Mouse (Mus musculus) ES-E14 (cell line): Measurements from ENCODE around the gene Cdh22. TPM values are rescaled to one million over a fixed set of nuclear protein-coding genes. Genes with fewer than 3 reads are reported as not detected.

ENCODE experiments used
- DNase-seq: peaks from one replicate; pipeline ENCODE4 v3.0.0-alpha.2; 2013; ENCODE audit warnings: low read depth, low spot score
- H3K27ac ChIP-seq: 2 replicates; pipeline ENCODE4 v1.5.1; 2012; ENCODE audit warnings: low read depth, mild to moderate bottlenecking, low read length, moderate library complexity, mixed read lengths; ENCODE audit not compliant: poor library complexity, insufficient read depth, severe bottlenecking
- H3K36me3 ChIP-seq: 2 replicates; pipeline ENCODE4 v1.6.1; 2012; ENCODE audit warnings: mild to moderate bottlenecking, low read length, moderate library complexity, mixed read lengths; ENCODE audit not compliant: control insufficient read depth, poor library complexity, insufficient read depth, severe bottlenecking
- H3K4me1 ChIP-seq, 2 experiments: fragments of 150-350 bp in 1 of 2; sonication (generic) in 1 of 2; 2 replicates each; pipeline ENCODE4 v1.6.1; 2012; ENCODE audit warnings: low read length in 2 of 2, mild to moderate bottlenecking in 1 of 2, mixed read lengths in 1 of 2; ENCODE audit not compliant: control insufficient read depth in 2 of 2, insufficient read depth in 2 of 2, poor library complexity in 1 of 2
- H3K4me3 ChIP-seq, 2 experiments: fragments of 150-350 bp in 1 of 2; sonication (generic) in 1 of 2; 2 replicates each; pipeline ENCODE4 v1.5.1; 2012; ENCODE audit warnings: low read length in 2 of 2, low read depth in 1 of 2, mild to moderate bottlenecking in 1 of 2, mixed read lengths in 1 of 2; ENCODE audit not compliant: insufficient read depth in 1 of 2, poor library complexity in 1 of 2, severe bottlenecking in 1 of 2
- H3K9ac ChIP-seq: 2 replicates; pipeline ENCODE4 v1.6.1; 2012; ENCODE audit warnings: low read depth, mild to moderate bottlenecking, low read length, mixed read lengths; ENCODE audit not compliant: poor library complexity, insufficient read depth, severe bottlenecking
- H3K9me3 ChIP-seq: fragments of 150-350 bp; sonication (generic); 2 replicates; pipeline ENCODE4 v1.6.1; 2012; ENCODE audit warnings: low read depth, mild to moderate bottlenecking, low read length; ENCODE audit not compliant: control insufficient read depth, insufficient read depth
- CHD2 ChIP-seq: IDR thresholded peaks from 2 replicates; pipeline ENCODE4 v1.6.1; 2014; ENCODE audit warnings: mild to moderate bottlenecking, low read depth, low read length, inconsistent platforms
- HCFC1 ChIP-seq: IDR thresholded peaks from 2 replicates; pipeline ENCODE4 v1.6.1; 2012; ENCODE audit warnings: low read length, inconsistent platforms, borderline replicate concordance; ENCODE audit not compliant: insufficient read depth
- MAFK ChIP-seq: IDR thresholded peaks from 2 replicates; pipeline ENCODE4 v1.6.1; 2014; ENCODE audit warnings: mild to moderate bottlenecking, low read depth, low read length, inconsistent platforms; ENCODE audit not compliant: insufficient read depth
- ZC3H11A ChIP-seq: IDR thresholded peaks from 2 replicates; pipeline ENCODE4 v1.6.1; 2012; ENCODE audit warnings: low read depth, mild to moderate bottlenecking, inconsistent platforms, low read length, borderline replicate concordance
- ZNF384 ChIP-seq: IDR thresholded peaks from 2 replicates; pipeline ENCODE4 v1.6.1; 2012; ENCODE audit warnings: low read depth, low read length, inconsistent platforms
- in situ Hi-C, 2 experiments: fragments of 600-800 bp; cut with MboI; formaldehyde crosslinking; loops; one replicate each; pipeline ENCODE4 v1.15.1; 2025; ENCODE audit warnings: low sequenced_read_pairs in 2 of 2, inconsistent platforms in 1 of 2; ENCODE audit not compliant: unreplicated experiment in 2 of 2
- total RNA-seq: library from RNA; depleted of rRNA; stranded (reverse); fragments of 300-350 nt; gene quantifications from 2 replicates; pipeline ENCODE4 v1.2.3, GENCODE M21; 2012

Gene Cdh22
- total RNA-seq, 1 experiment: 0.13 TPM

DNA sequence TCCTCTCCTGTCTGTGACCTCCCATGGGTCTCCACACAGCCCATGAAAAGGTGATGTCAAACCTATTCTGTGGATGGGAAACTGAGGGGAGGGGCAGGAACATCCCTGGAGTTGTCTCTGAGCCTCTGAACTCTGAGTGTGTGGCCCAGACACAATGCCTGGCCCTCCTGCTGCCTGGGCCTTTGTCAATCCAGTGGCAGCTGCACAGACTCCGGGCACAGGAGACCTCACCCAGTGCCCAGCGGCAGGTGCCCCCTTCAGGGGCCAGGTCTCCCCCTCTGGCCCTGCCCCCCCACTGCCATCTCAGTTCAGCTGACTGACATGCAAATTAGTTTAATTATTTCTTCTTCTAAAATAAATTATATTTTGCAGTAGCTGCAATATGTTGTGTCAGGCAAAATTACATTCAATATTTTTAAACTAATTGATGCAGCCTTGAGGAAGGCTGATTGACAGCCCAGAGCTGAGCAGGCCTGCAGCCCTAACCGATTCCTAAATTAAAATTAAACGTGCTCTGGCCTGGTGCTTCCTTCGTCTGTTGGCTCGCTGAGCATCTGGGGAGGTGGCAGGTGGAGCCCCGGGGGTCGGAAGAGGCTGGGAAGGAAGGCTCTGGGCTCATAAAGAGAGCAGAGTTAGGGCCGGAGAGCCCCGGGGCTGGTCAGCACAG is 107.6 kb downstream of the Cdh22 start:
- H3K36me3 ChIP-seq: no peaks in the 10 kb centered on the region
- TF ChIP-seq MAFK (no peak), ZC3H11A (no peak)
- no peaks in the 10 kb centered on the region for H3K9me3 ChIP-seq
- H3K27ac ChIP-seq: no peak overlapping the region
- DNase-seq: no peak
- peaks cover 1 to 2% of the 10 kb centered on the region in 2 experiments; a peak in 1 of 4 replicates for H3K4me1 ChIP-seq
- no peak overlapping the region for H3K9ac ChIP-seq
- no peak overlapping the region for H3K4me3 ChIP-seq
- in situ Hi-C loops: no loop called here

DNA sequence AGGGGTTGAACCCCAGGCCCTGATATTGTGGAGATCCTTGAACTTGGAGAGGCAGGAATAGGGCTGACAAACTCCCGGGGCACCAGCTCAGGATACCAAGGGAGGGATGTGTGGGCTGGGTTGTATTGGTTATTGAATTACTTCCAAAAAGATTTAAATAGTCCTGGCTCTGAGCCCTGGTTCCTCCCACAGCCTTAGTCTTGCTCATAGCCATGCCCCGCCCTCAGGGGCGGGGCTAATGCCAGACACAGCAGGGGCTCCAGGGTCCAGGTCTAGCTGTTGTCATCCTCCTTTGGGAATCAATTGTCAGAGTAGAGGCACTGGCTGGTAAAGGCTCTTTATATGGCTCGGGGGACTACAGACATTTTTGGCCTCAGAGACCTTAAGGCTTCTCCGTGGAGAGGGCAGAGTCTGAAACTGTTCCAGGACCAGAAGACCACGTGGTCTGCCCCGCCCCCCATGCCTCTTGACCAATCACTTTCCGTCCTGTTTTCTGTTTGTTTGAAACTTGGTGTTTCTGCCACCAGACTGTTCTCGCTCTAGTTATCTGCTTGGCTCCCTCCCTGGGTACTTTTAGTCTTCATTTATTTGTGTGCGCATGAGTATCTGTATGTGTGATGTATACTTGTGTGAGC is 113.3 kb downstream of the Cdh22 start:
- no peak for DNase-seq
- in situ Hi-C loops: no loop called here

DNA sequence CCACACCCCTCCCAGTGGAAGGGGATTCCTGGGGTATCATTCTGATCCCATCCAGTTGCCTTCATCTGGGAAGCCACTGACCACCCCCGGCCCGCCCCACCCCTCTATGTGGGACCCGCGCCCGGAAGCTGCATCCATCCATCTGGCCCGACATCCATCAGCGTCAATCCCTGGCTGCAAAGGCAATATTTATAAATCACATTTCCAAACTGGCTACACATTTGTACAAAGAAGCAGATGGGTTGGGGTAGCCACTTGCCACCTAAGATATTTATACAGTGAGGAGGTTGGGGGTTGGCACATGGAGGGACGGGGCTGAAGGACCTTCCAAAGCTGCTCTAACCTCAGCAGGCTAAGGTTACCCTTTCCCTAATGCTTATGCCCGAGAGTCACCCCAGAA is 113.9 kb downstream of the Cdh22 start:
- H3K36me3 ChIP-seq: no peaks in the 10 kb centered on the region
- H3K27ac ChIP-seq: no peak overlapping the region
- H3K4me3 ChIP-seq: no peak overlapping the region
- H3K4me1 ChIP-seq: peaks cover 5 to 11% of the 10 kb centered on the region in 2 experiments; a peak in 2 of 4 replicates
- no peak for DNase-seq
- H3K9me3 ChIP-seq: no peaks in the 10 kb centered on the region
- in situ Hi-C loops: no loop called here
- H3K9ac ChIP-seq: no peak overlapping the region
- no peak for TF ChIP-seq HCFC1
- no peak for TF ChIP-seq CHD2
- TF ChIP-seq ZNF384: no peak
- no peak for TF ChIP-seq MAFK

More for the DNA sequence above, 113.3 kb downstream of the Cdh22 start:
- Histone ChIP-seq H3K4me3 (peak overlapping the region in 1 of 2 experiments; percentile 42; a peak in 2 of 4 replicates), H3K4me1 (peaks cover 5 to 9% of the 10 kb centered on the region in 2 experiments; a peak in 2 of 4 replicates), H3K9ac (no peak overlapping the region), H3K27ac (no peak overlapping the region), H3K36me3 (no peaks in the 10 kb centered on the region), H3K9me3 (no peaks in the 10 kb centered on the region)
- TF ChIP-seq MAFK: no peak

DNA sequence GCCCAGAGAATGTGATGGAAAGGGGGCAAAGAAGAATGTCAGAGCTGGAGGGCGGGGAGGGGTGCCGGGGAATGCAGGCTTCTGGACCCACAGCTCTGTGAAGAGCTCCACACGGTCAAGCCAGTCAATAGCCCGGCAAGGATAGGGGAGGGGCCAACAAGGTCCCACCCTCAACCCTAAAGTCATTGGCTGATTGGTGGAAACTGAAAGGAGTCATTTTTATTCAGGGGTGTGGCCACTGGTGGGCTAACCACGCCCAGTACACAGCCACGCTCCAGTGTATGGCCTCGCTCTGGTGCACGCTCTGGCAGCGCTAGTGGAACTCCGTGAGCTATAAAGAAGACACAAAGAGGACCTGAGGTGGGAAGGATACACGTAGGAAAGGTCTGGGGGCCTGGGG is 120.9 kb downstream of the Cdh22 start:
- Histone ChIP-seq H3K9ac (no peak overlapping the region), H3K4me3 (no peak overlapping the region), H3K9me3 (no peaks in the 10 kb centered on the region), H3K36me3 (no peaks in the 10 kb centered on the region), H3K4me1 (peaks cover 5 to 7% of the 10 kb centered on the region in 2 experiments; a peak in 1 of 4 replicates), H3K27ac (no peak overlapping the region)
- in situ Hi-C loops: no loop called here
- peak; percentile 69 for DNase-seq
- TF ChIP-seq HCFC1 (no peak), CHD2 (no peak), ZNF384 (no peak)

DNA sequence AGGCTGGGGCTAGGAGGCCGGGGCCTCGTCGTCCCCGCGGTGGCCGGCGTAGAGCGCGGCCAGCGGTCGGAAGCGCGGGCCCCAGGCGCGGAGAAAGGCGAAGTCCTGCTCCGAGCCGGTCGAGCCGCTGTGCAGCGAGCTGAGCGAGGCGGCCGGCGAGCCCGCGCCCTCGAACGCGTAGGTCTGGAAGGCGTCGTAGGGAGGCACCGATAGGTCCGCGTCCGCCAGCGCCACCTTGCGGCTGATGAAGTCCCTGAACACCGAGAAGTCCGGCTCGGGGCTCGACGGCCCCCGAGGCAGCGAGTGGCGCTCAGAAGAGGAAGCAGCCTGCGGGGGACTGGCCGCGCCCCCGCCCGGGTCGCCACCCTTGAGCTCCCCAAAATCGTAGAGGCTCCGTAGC is 122.5 kb downstream of the Cdh22 start:
- Histone ChIP-seq H3K9ac (no peak overlapping the region), H3K9me3 (no peaks in the 10 kb centered on the region), H3K27ac (no peak overlapping the region), H3K36me3 (no peaks in the 10 kb centered on the region), H3K4me1 (peaks cover 2 to 7% of the 10 kb centered on the region in 2 experiments; a peak in 1 of 4 replicates), H3K4me3 (peak overlapping the region; percentile 37 to 43; a peak in 3 of 4 replicates)
- peak; percentile 83 for DNase-seq
- in situ Hi-C loops: no loop called here
- TF ChIP-seq ZNF384 (no peak), MAFK (no peak), CHD2 (no peak), ZC3H11A (peak; percentile 12; the same call in 1 of the 2 replicates), HCFC1 (no peak)
